11 mouse cellular contexts compared by ENCODE assay signal in genomic region chr6:123005591-123005990, GRCm38 (mm10). TPM values are rescaled to one million over a fixed set of nuclear protein-coding genes. Genes with fewer than 3 reads are reported as not detected.
A peak's percentile ranks its signal among the peaks of the same experiment; 100 is the strongest.
DNase-seq lines count a peak whose midpoint lies in the region; TF ChIP-seq lines count a peak whose summit lies in the region.
"Had no signal": no experiment of that assay in that cellular context is flagged by ENCODE, and none has a peak within 500 bp of the region (broad histone marks: within the 10 kb centered on the region; RNA-seq: fewer than 3 reads in every experiment).

No protein-coding gene starts in this region.

- no peak overlapping the region for H3K4me3 ChIP-seq in lung, adult 2 months (replicated peaks; ENCODE audit: extremely low read depth, low read depth, low read length)
- H3K4me3 ChIP-seq: hindbrain, embryonic 10.5 days had no signal

- no peak for TF ChIP-seq CTCF in lung, adult 2 months (IDR thresholded peaks at IDR 0.05; ENCODE audit: insufficient read depth, low read length)

- DNase-seq in kidney, postnatal 10 days, result peak; percentile 15
- no peak for DNase-seq in kidney, adult 11 months
- peak; percentile 21 for DNase-seq in lung, postnatal 36 days
- no peak for DNase-seq in lung, adult 2 months
- DNase-seq in ZHBTc4 (ENCODE audit: low read depth, low spot score), result peak; percentile 64
- peak; percentile 19 for DNase-seq in splenic B cell, adult 2 months (ENCODE audit: low read depth, low spot score)
- no peak for DNase-seq in thymus, postnatal 25 days
- no peak for DNase-seq in cerebellum, adult 11 months

- H3K4me1 ChIP-seq in lung, adult 2 months (ENCODE audit: control insufficient read depth, insufficient read depth, low read length), result no peaks in the 10 kb centered on the region
- H3K4me1 ChIP-seq: hindbrain, embryonic 10.5 days had no signal

- TF ChIP-seq POLR2A in lung, adult 2 months (IDR thresholded peaks at IDR 0.05; ENCODE audit: borderline replicate concordance, extremely low read depth, low read depth, low read length), result no peak

- WGBS in lung, adult 2 months, result 45% methylated on average over 1 of the region's 1 CpGs

- H3K36me3 ChIP-seq in splenic B cell, adult 2 months (ENCODE audit: control insufficient read depth, insufficient read depth, low read length, poor library complexity, severe bottlenecking), result no peaks in the 10 kb centered on the region
- H3K36me3 ChIP-seq: hindbrain, embryonic 10.5 days had no signal

- H3K27me3 ChIP-seq in splenic B cell, adult 2 months (ENCODE audit: control insufficient read depth, insufficient read depth, low read length, poor library complexity, severe bottlenecking), result no peaks in the 10 kb centered on the region; the same call in 1 of the 2 replicates

RNA-seq across cellular contexts. Expression of gene Clec4a4, which starts 15.4 kb away (rescaled TPM):
- not detected in 2 replicates for polyA plus RNA-seq in lung, adult 2 months (2012; rRNA removed)
- polyA plus RNA-seq: hindbrain, embryonic 10.5 days; small intestine, adult 2 months had no signal

RNA-seq across cellular contexts. Expression of gene Clec4b1, which starts 44.2 kb away (rescaled TPM):
- 1.7 and 2.9 TPM in 2 replicates for polyA plus RNA-seq in lung, adult 2 months (2012; rRNA removed)
- polyA plus RNA-seq: embryonic facial prominence, embryonic 14.5 days; hindbrain, embryonic 10.5 days; small intestine, adult 2 months had no signal

RNA-seq across cellular contexts. Expression of gene Clec4a3, which starts 53.3 kb away (rescaled TPM):
- 1.7 and 4.6 TPM in 2 replicates for polyA plus RNA-seq in lung, adult 2 months (2012; rRNA removed)

Comparison
In these comparisons a context has a peak if more than half of its experiments do, and no peak if none do; other contexts are left out.
1. DNase-seq: peak in kidney, postnatal 10 days (single experiment), lung, postnatal 36 days (single experiment), ZHBTc4 (single experiment) and splenic B cell, adult 2 months (single experiment); none in kidney, adult 11 months (single experiment), lung, adult 2 months (single experiment), thymus, postnatal 25 days (single experiment) and cerebellum, adult 11 months (single experiment).